ENCODE assay signal across 15 mouse cellular contexts in genomic region chr1:117816271-117816670, GRCm38 (mm10). TPM values are rescaled to one million over a fixed set of nuclear protein-coding genes. Genes with fewer than 3 reads are reported as not detected.
A peak's percentile ranks its signal among the peaks of the same experiment; 100 is the strongest.
DNase-seq lines count a peak whose midpoint lies in the region.
"Not testable (repeated sequence)": the region's sequence is repeated elsewhere in the genome, so short reads cannot be mapped to it uniquely, and the experiment has no call there.
"Had no signal": no experiment of that assay in that cellular context is flagged by ENCODE, and none has a peak within 500 bp of the region (broad histone marks: within the 10 kb centered on the region; RNA-seq: fewer than 3 reads in every experiment).

No protein-coding gene starts in this region.

- in situ Hi-C loops in ES-E14 (cut with MboI; ENCODE audit: low sequenced_read_pairs in 2 of 2, unreplicated experiment in 2 of 2), result not testable (repeated sequence)

- not testable (repeated sequence) for H3K9me3 ChIP-seq in ES-E14 (ENCODE audit: control insufficient read depth, insufficient read depth, low read depth, low read length)

- not testable (repeated sequence) for H3K9ac ChIP-seq in ES-E14 (ENCODE audit: insufficient read depth, low read depth, low read length, poor library complexity, severe bottlenecking)

- not testable (repeated sequence) for H3K27ac ChIP-seq in ES-E14 (ENCODE audit: insufficient read depth, low read depth, low read length, poor library complexity, severe bottlenecking)

- DNase-seq in ES-CJ7 (ENCODE audit: low read depth, low spot score) (peak; percentile 65), ES-E14 (ENCODE audit: low read depth, low spot score) (peak; percentile 24), R1 (ENCODE audit: low read depth, low spot score) (peak; percentile 73), ZHBTc4 (ENCODE audit: low read depth, low spot score) (peak; percentile 54)

- H3K36me3 ChIP-seq in ES-E14 (ENCODE audit: control insufficient read depth, insufficient read depth, low read length, poor library complexity, severe bottlenecking), result not testable (repeated sequence)

- H3K4me1 ChIP-seq in ES-E14 (ENCODE audit: control insufficient read depth in 2 of 2, insufficient read depth in 2 of 2, low read length in 2 of 2, poor library complexity in 1 of 2), result not testable (repeated sequence)

- not testable (repeated sequence) for H3K4me3 ChIP-seq in ES-E14 (ENCODE audit: insufficient read depth in 1 of 2, low read depth in 1 of 2, low read length in 2 of 2, poor library complexity in 1 of 2, severe bottlenecking in 1 of 2)

RNA-seq across cellular contexts. Expression of gene Gm28360, which starts 13.6 kb away (rescaled TPM):
- total RNA-seq in ES-E14 (2012; rRNA removed), result not detected in 2 replicates
- total RNA-seq: adrenal gland, adult 18-20 months; adrenal gland, adult 2 months; adrenal gland, adult 8-10 months; adrenal gland, postnatal 10 days; adrenal gland, postnatal 14 days; adrenal gland, postnatal 25 days; adrenal gland, postnatal 36 days; adrenal gland, postnatal 4 days; CH12.LX; G1E; MEL had no signal

RNA-seq across cellular contexts. Expression of gene B020011L13Rik, which starts 35.3 kb away (rescaled TPM):
- total RNA-seq in ES-E14 (2012; rRNA removed), result not detected in 2 replicates
- total RNA-seq: adrenal gland, adult 18-20 months; adrenal gland, adult 2 months; adrenal gland, adult 8-10 months; adrenal gland, postnatal 10 days; adrenal gland, postnatal 14 days; adrenal gland, postnatal 25 days; adrenal gland, postnatal 36 days; adrenal gland, postnatal 4 days; CH12.LX; MEL had no signal
